Mouse (Mus musculus): Measurements from ENCODE around the gene Pigx.

The Pigx gene

GRCm38 (mm10) chr16:32042367-32042766, 57.2 kb downstream of the Pigx start:
- no peak for DNase-seq

Measured in cerebellum, adult 18-20 months (tissue).